Mouse (Mus musculus): ENCODE data around the gene 2310033P09Rik.
A peak's percentile ranks its signal among the peaks of the same experiment; 100 is the strongest.

2310033P09Rik gene

DNA sequence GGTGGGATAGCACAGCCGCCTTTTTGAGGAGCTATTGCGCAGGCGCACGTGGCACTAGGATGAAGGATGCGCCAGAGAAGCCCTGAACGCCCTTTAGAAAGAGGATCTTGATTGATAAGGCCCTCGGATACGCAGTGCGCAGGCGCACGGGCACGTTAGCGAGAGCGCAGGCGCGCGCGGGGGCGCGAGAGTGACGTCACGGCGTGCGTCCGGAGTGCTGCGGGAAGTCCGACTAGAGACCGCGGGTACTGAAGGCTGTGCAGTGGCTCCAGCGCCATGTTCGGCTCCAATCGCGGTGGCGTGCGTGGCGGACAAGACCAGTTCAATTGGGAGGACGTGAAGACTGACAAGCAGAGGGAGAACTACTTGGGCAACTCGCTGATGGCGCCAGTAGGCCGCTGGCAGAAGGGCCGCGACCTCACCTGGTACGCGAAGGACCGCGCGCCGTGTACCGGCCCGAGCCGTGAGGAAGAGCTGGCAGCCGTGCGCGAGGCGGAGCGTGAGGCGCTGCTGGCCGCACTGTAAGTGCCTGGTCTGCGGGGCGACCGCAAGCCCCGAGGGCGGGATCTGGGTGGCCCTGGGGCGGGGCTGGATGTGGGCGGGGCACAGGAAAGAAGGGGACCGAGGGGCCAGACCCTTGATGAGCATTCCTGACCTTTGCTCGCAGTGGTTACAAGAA lies at the start of gene 2310033P09Rik:
Gene 2310033P09Rik, plus strand, starts transcription at position 169 of the 679 bp plus-strand sequence.
- peak; percentile 90 to 91 for DNase-seq

DNA sequence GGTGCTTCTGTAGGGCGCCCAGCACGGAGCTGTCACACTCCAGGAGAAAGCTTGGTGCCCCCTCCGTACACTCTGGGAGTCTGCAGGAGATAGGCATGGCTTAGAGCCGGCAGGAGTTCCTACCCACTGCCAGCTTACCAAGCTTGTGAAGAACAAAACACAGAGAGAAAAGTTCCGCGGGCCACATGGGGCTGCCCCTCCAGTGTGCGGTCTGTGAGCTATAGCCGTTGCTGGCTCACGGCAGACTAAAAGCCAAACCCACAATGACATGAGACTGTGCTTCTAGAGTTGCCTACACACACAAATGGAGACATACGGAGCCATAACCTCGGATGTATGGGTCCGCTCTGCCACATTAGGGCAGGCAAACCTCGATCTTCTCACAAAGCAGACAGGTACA lies 49.0 kb upstream of the 2310033P09Rik start:
- DNase-seq: no peak

DNA sequence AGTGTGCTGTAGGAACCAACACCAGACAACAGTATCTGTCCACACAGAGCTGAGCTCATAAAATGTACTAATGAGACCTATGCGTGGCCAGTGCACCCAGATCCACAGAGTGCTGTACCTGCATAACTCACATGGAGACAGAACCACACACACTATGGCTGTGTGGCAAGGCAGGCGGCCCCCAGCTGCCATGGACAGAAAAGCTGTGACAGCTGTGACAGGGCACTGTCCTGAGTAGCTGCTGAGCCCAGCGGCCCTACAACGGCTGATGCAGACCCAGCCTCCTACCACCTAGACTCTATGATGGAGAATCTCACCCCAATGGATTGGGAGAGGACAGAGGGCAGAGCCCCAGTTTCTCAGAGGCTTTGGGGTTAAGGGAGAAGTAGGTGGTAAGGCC lies 48.6 kb upstream of the 2310033P09Rik start:
- DNase-seq: no peak

GRCm38 (mm10) chr11:59161398-59161797 lies 46.7 kb upstream of the 2310033P09Rik start:
- DNase-seq: no peak

GRCm38 (mm10) chr11:59162443-59163254 lies 45.5 kb upstream of the 2310033P09Rik start:
- no peak for DNase-seq

GRCm38 (mm10) chr11:59163255-59164236 lies 44.6 kb upstream of the 2310033P09Rik start, which contains the start of gene Iba57:
Gene Iba57, minus strand, starts transcription at chr11:59163739.
- peak; percentile 92 to 97 for DNase-seq

- no peak for DNase-seq
Observed at GRCm38 (mm10) chr11:59164384-59164783, 43.7 kb upstream of the 2310033P09Rik start.

- DNase-seq: no peak
Observed at GRCm38 (mm10) chr11:59165616-59166241, 42.4 kb upstream of the 2310033P09Rik start.

GRCm38 (mm10) chr11:59169807-59170206 lies 38.3 kb upstream of the 2310033P09Rik start:
- DNase-seq: no peak

DNA sequence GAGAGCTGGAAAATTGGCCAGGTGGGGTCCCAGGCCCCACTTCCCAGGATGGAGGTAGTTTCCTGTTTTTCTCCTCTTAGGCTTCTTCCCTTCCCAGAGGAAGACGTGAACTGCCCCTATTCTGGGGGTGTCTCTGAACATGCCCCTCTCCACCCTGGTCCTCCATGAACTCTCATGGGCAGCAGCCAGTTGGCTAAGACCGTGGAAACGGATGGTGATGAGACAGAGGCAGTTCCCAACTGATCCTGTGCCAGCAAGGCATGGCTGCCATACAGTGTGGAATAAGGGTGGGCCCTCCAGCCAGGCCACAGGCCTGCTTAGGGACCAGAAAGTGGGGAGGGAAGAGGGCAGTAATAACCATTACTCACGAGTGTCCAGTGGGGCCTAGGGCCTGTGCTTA lies 37.6 kb upstream of the 2310033P09Rik start:
- DNase-seq: no peak

- DNase-seq: no peak
Observed at GRCm38 (mm10) chr11:59174189-59174838, 33.8 kb upstream of the 2310033P09Rik start.

- no peak for DNase-seq
Observed at GRCm38 (mm10) chr11:59176475-59176874, 31.6 kb upstream of the 2310033P09Rik start.

GRCm38 (mm10) chr11:59176921-59177320 lies 31.2 kb upstream of the 2310033P09Rik start:
- DNase-seq: no peak

- no peak for DNase-seq
Observed at GRCm38 (mm10) chr11:59182864-59183331, 25.2 kb upstream of the 2310033P09Rik start, which contains the start of gene Gjc2. Gene Gjc2, minus strand, starts transcription at chr11:59183213.

GRCm38 (mm10) chr11:59183821-59184220 lies 24.3 kb upstream of the 2310033P09Rik start:
- DNase-seq: peak in 1 of 2 experiments; percentile 35

GRCm38 (mm10) chr11:59185490-59185889 lies 22.6 kb upstream of the 2310033P09Rik start:
- DNase-seq: no peak

DNA sequence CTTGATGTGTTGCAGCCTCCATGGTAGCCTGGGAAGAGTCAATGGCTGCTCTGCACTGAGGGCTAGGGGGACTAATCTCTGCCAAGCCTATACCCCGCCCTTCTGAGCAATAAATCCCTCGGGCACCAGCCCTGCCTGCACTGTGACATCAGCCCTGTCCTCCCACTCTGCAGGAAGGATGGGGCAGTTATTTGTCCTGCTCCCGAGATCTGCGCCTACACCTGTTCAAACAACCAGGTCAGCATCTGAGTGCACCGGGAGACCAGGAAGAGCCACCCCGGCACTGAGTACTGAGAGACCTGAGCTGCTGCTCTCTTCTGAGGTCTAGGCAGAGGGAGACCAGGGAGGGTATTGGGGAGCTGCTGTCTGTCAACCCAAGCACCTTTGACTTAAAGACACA lies 20.4 kb upstream of the 2310033P09Rik start:
- no peak for DNase-seq

DNA sequence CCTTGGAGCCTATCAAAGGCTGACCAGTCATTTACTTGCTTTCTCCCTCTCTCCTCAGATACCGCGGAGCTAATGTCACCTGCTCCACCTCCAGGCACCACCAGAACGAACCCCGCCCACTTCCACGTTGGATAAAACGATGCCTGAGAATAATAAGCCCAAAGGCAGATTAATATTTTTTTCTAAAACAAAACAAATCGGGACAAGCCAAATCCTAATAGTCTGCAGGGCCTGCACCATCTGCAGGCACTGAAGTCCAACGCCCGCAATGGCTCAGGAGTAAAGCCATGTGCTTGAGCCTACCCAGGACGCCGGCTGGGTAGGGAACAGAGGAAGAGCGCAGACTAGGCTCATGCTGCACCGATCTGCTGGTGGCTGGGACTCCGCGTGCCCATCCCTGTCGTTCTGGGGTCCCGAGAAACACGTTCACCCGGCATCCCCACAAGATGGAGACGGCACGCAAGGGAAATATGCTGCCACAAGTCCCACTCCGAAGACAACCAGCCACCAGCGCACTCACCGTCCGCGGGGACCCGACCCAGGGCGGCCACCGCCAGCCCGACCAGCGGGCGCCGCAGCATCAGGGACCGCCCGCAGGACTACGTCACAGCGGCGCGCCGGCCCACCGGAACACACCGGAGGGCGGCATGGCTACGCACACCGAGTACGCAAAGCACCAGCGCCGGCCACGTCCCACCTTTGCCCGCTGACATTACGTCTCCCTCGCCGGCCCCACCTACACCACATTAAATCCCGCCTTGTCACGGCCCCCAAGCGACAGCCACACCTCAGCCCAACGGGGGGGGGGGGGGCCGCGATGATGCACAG lies 16.7 kb upstream of the 2310033P09Rik start:
- peak; percentile 84 to 89 for DNase-seq

DNA sequence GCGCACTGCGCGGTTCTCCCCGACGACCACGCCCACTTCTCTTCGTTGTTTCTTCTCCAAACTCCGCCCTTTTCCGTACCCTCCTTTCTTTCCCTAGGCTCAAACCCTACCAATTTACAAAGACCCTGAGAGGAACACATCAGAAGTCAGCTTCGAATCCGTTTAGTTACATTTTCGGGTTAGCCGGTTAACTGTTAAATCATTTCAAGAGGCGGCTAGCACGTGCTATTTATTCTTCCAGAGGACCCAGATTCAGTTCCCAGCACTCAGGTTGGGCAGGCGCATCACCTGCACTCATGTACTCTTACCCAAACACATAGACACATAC lies 16.1 kb upstream of the 2310033P09Rik start, which contains the start of gene Guk1:
Gene Guk1, minus strand, starts transcription at position 154 of the 328 bp plus-strand sequence.
- DNase-seq: no peak

- DNase-seq: no peak
Observed at GRCm38 (mm10) chr11:59196230-59196629, 11.9 kb upstream of the 2310033P09Rik start.

Data from spleen, adult 18-20 months (tissue).